Mouse (Mus musculus): ENCODE measurements at regions not wholly inside any gene's neighbourhood (a gene's known extent, or its start where the extent isn't known, plus 50 kb on each side); places are given as distances from the start of the nearest gene placed in this dataset.

GRCm38 (mm10) chr14:71211359-71211978 lies 611.8 kb upstream of the Fam160b2 start:
- ATAC-seq (replicated peaks; ENCODE audit: extremely low read depth, insufficient read depth, low FRiP score) = no peak
- WGBS = 85% methylated on average over 3 of the region's 3 CpGs
- Histone ChIP-seq H3K9ac (ENCODE audit: low read length) (no peak overlapping the region), H3K36me3 (ENCODE audit: control insufficient read depth, insufficient read depth) (no peaks in the 10 kb centered on the region), H3K4me2 (ENCODE audit: low read depth, low read length) (no peak overlapping the region), H3K27me3 (ENCODE audit: control insufficient read depth, insufficient read depth, low read length) (no peaks in the 10 kb centered on the region), H3K4me3 (ENCODE audit: low read length) (no peak overlapping the region), H3K4me1 (ENCODE audit: control insufficient read depth, insufficient read depth, low read length) (no peaks in the 10 kb centered on the region), H3K9me3 (replicated peaks; ENCODE audit: control insufficient read depth, low read length) (no peaks in the 10 kb centered on the region), H3K27ac (ENCODE audit: low read length) (no peak overlapping the region)

- no peak overlapping the region for H3K9ac ChIP-seq (ENCODE audit: low read length)
- H3K9me3 ChIP-seq (replicated peaks; ENCODE audit: control insufficient read depth, low read length) = no peaks in the 10 kb centered on the region
- H3K4me3 ChIP-seq (ENCODE audit: low read length) = no peak overlapping the region
- peak overlapping the region; percentile 81 for H3K27ac ChIP-seq (ENCODE audit: low read length)
- H3K36me3 ChIP-seq (ENCODE audit: control insufficient read depth, insufficient read depth) = no peaks in the 10 kb centered on the region
- no peaks in the 10 kb centered on the region for H3K27me3 ChIP-seq (ENCODE audit: control insufficient read depth, insufficient read depth, low read length)
- 26% methylated on average over 6 of the region's 6 CpGs for WGBS
- peak; percentile 88 for ATAC-seq (replicated peaks; ENCODE audit: extremely low read depth, insufficient read depth, low FRiP score)
- peak overlapping the region; percentile 47 for H3K4me2 ChIP-seq (ENCODE audit: low read depth, low read length)
- peaks cover 20% of the 10 kb centered on the region for H3K4me1 ChIP-seq (ENCODE audit: control insufficient read depth, insufficient read depth, low read length)
These were observed 603.8 kb upstream of the Fam160b2 start for GRCm38 (mm10) chr14:71203459-71203858.

GRCm38 (mm10) chr14:71200917-71201316 lies 601.3 kb upstream of the Fam160b2 start:
- Histone ChIP-seq H3K4me2 (ENCODE audit: low read depth, low read length) (no peak overlapping the region), H3K4me1 (ENCODE audit: control insufficient read depth, insufficient read depth, low read length) (peaks cover 20% of the 10 kb centered on the region), H3K4me3 (ENCODE audit: low read length) (no peak overlapping the region), H3K36me3 (ENCODE audit: control insufficient read depth, insufficient read depth) (no peaks in the 10 kb centered on the region), H3K27me3 (ENCODE audit: control insufficient read depth, insufficient read depth, low read length) (no peaks in the 10 kb centered on the region), H3K9ac (ENCODE audit: low read length) (no peak overlapping the region), H3K27ac (ENCODE audit: low read length) (no peak overlapping the region), H3K9me3 (replicated peaks; ENCODE audit: control insufficient read depth, low read length) (no peaks in the 10 kb centered on the region)
- no peak for ATAC-seq (replicated peaks; ENCODE audit: extremely low read depth, insufficient read depth, low FRiP score)
- WGBS = 98% methylated on average over 1 of the region's 1 CpGs

GRCm38 (mm10) chr14:71199178-71199879 lies 599.7 kb upstream of the Fam160b2 start:
- Histone ChIP-seq H3K4me1 (ENCODE audit: control insufficient read depth, insufficient read depth, low read length) (peaks cover 20% of the 10 kb centered on the region), H3K27me3 (ENCODE audit: control insufficient read depth, insufficient read depth, low read length) (no peaks in the 10 kb centered on the region), H3K4me2 (ENCODE audit: low read depth, low read length) (no peak overlapping the region), H3K9ac (ENCODE audit: low read length) (no peak overlapping the region), H3K9me3 (replicated peaks; ENCODE audit: control insufficient read depth, low read length) (no peaks in the 10 kb centered on the region), H3K27ac (ENCODE audit: low read length) (no peak overlapping the region), H3K36me3 (ENCODE audit: control insufficient read depth, insufficient read depth) (no peaks in the 10 kb centered on the region), H3K4me3 (ENCODE audit: low read length) (no peak overlapping the region)
- 47% methylated on average over 9 of the region's 9 CpGs for WGBS
- no peak for ATAC-seq (replicated peaks; ENCODE audit: extremely low read depth, insufficient read depth, low FRiP score)

GRCm38 (mm10) chr14:71194219-71194618 lies 594.6 kb upstream of the Fam160b2 start:
- Histone ChIP-seq H3K4me1 (ENCODE audit: control insufficient read depth, insufficient read depth, low read length) (no peaks in the 10 kb centered on the region; the same call in 1 of the 2 replicates), H3K27me3 (ENCODE audit: control insufficient read depth, insufficient read depth, low read length) (no peaks in the 10 kb centered on the region), H3K9me3 (replicated peaks; ENCODE audit: control insufficient read depth, low read length) (no peaks in the 10 kb centered on the region), H3K4me3 (ENCODE audit: low read length) (no peak overlapping the region), H3K36me3 (ENCODE audit: control insufficient read depth, insufficient read depth) (no peaks in the 10 kb centered on the region), H3K9ac (ENCODE audit: low read length) (no peak overlapping the region), H3K4me2 (ENCODE audit: low read depth, low read length) (no peak overlapping the region), H3K27ac (ENCODE audit: low read length) (no peak overlapping the region)
- no peak for ATAC-seq (replicated peaks; ENCODE audit: extremely low read depth, insufficient read depth, low FRiP score)
- 84% methylated on average over 2 of the region's 2 CpGs for WGBS

- H3K27ac ChIP-seq (ENCODE audit: low read length) = no peak overlapping the region
- H3K4me1 ChIP-seq (ENCODE audit: control insufficient read depth, insufficient read depth, low read length) = no peaks in the 10 kb centered on the region
- no peak overlapping the region for H3K9ac ChIP-seq (ENCODE audit: low read length)
- H3K9me3 ChIP-seq (replicated peaks; ENCODE audit: control insufficient read depth, low read length) = no peaks in the 10 kb centered on the region
- H3K4me2 ChIP-seq (ENCODE audit: low read depth, low read length) = no peak overlapping the region
- 82% methylated on average over 5 of the region's 5 CpGs for WGBS
- H3K27me3 ChIP-seq (ENCODE audit: control insufficient read depth, insufficient read depth, low read length) = no peaks in the 10 kb centered on the region
- ATAC-seq (replicated peaks; ENCODE audit: extremely low read depth, insufficient read depth, low FRiP score) = no peak
- no peak overlapping the region for H3K4me3 ChIP-seq (ENCODE audit: low read length)
- no peaks in the 10 kb centered on the region for H3K36me3 ChIP-seq (ENCODE audit: control insufficient read depth, insufficient read depth)
These were observed 592.9 kb upstream of the Fam160b2 start for GRCm38 (mm10) chr14:71192486-71192885.

- Histone ChIP-seq H3K4me2 (ENCODE audit: low read depth, low read length) (no peak overlapping the region), H3K27me3 (ENCODE audit: control insufficient read depth, insufficient read depth, low read length) (no peaks in the 10 kb centered on the region), H3K9ac (ENCODE audit: low read length) (no peak overlapping the region), H3K27ac (ENCODE audit: low read length) (no peak overlapping the region), H3K4me3 (ENCODE audit: low read length) (no peak overlapping the region), H3K9me3 (replicated peaks; ENCODE audit: control insufficient read depth, low read length) (no peaks in the 10 kb centered on the region), H3K36me3 (ENCODE audit: control insufficient read depth, insufficient read depth) (no peaks in the 10 kb centered on the region), H3K4me1 (ENCODE audit: control insufficient read depth, insufficient read depth, low read length) (no peaks in the 10 kb centered on the region)
- ATAC-seq (replicated peaks; ENCODE audit: extremely low read depth, insufficient read depth, low FRiP score) = no peak
- 36% methylated on average over 2 of the region's 2 CpGs for WGBS
These were observed 589.7 kb upstream of the Fam160b2 start for GRCm38 (mm10) chr14:71189360-71189759.

GRCm38 (mm10) chr14:71177341-71177740 lies 577.7 kb upstream of the Fam160b2 start:
- Histone ChIP-seq H3K27ac (ENCODE audit: low read length) (no peak overlapping the region), H3K4me3 (ENCODE audit: low read length) (no peak overlapping the region), H3K4me1 (ENCODE audit: control insufficient read depth, insufficient read depth, low read length) (no peaks in the 10 kb centered on the region), H3K4me2 (ENCODE audit: low read depth, low read length) (no peak overlapping the region), H3K9me3 (replicated peaks; ENCODE audit: control insufficient read depth, low read length) (no peaks in the 10 kb centered on the region), H3K36me3 (ENCODE audit: control insufficient read depth, insufficient read depth) (no peaks in the 10 kb centered on the region), H3K9ac (ENCODE audit: low read length) (no peak overlapping the region), H3K27me3 (ENCODE audit: control insufficient read depth, insufficient read depth, low read length) (no peaks in the 10 kb centered on the region; the same call in 1 of the 2 replicates)
- 66% methylated on average over 6 of the region's 6 CpGs for WGBS
- no peak for ATAC-seq (replicated peaks; ENCODE audit: extremely low read depth, insufficient read depth, low FRiP score)

- H3K4me2 ChIP-seq (ENCODE audit: low read depth, low read length) = no peak overlapping the region
- no peak overlapping the region for H3K9ac ChIP-seq (ENCODE audit: low read length)
- ATAC-seq (replicated peaks; ENCODE audit: extremely low read depth, insufficient read depth, low FRiP score) = no peak
- 74% methylated on average over 2 of the region's 2 CpGs for WGBS
- H3K4me1 ChIP-seq (ENCODE audit: control insufficient read depth, insufficient read depth, low read length) = no peaks in the 10 kb centered on the region
- no peak overlapping the region for H3K27ac ChIP-seq (ENCODE audit: low read length)
- H3K9me3 ChIP-seq (replicated peaks; ENCODE audit: control insufficient read depth, low read length) = no peaks in the 10 kb centered on the region
- no peak overlapping the region for H3K4me3 ChIP-seq (ENCODE audit: low read length)
- no peaks in the 10 kb centered on the region for H3K36me3 ChIP-seq (ENCODE audit: control insufficient read depth, insufficient read depth)
- H3K27me3 ChIP-seq (ENCODE audit: control insufficient read depth, insufficient read depth, low read length) = no peaks in the 10 kb centered on the region; the same call in 1 of the 2 replicates
These were observed 574.5 kb upstream of the Fam160b2 start for GRCm38 (mm10) chr14:71174175-71174574.

Data from heart, embryonic 16.5 days (tissue).